Mouse (Mus musculus): ENCODE results near the gene Ano6.

GRCm38 (mm10) chr15:95956692-95957091, 166.0 kb downstream of the Ano6 start:
- TF ChIP-seq CTCF (IDR thresholded peaks at IDR 0.05; ENCODE audit: insufficient read depth, low read length): no peak
- TF ChIP-seq POLR2A (IDR thresholded peaks at IDR 0.05; ENCODE audit: borderline replicate concordance, extremely low read depth, low read depth, low read length): no peak
